Mouse (Mus musculus) forebrain, embryonic 11.5 days (tissue): ENCODE data around the gene Chchd6. TPM values are rescaled to one million over a fixed set of nuclear protein-coding genes. Genes with fewer than 3 reads are reported as not detected.

Source experiments
- ATAC-seq: fragments of 200-750 bp; cut with Nextera tagmentation; replicated peaks from 2 replicates; pipeline ENCODE4 v1.8.0; 2017; ENCODE audit warnings: moderate TSS enrichment; ENCODE audit not compliant: low FRiP score
- DNase-seq: peaks from one replicate; pipeline ENCODE4 v3.0.0-alpha.2; 2017; ENCODE audit warnings: low spot score
- H3K27ac ChIP-seq: fragments of 300-500 bp; sonication (generic); 2 replicates; pipeline ENCODE4 v1.5.1; 2014; ENCODE audit warnings: low read depth, low read length
- H3K27me3 ChIP-seq: fragments of 300-500 bp; sonication (generic); 2 replicates; pipeline ENCODE4 v1.6.1; 2014; ENCODE audit warnings: mild to moderate bottlenecking, low read length, mixed read lengths; ENCODE audit not compliant: control insufficient read depth, insufficient read depth
- H3K36me3 ChIP-seq: fragments of 300-500 bp; sonication (generic); 2 replicates; pipeline ENCODE4 v1.6.1; 2014; ENCODE audit warnings: mild to moderate bottlenecking, low read length, moderate library complexity, mixed read lengths; ENCODE audit not compliant: control insufficient read depth, insufficient read depth
- H3K4me1 ChIP-seq: fragments of 300-500 bp; sonication (generic); replicated peaks from 2 replicates; pipeline ENCODE4 v1.6.1; 2014; ENCODE audit warnings: low read length, mixed read lengths; ENCODE audit not compliant: control insufficient read depth, insufficient read depth
- H3K4me2 ChIP-seq: fragments of 300-500 bp; sonication (generic); 2 replicates; pipeline ENCODE4 v1.6.1; 2014; ENCODE audit warnings: low read depth, mild to moderate bottlenecking, low read length, moderate library complexity, mixed read lengths; ENCODE audit not compliant: severe bottlenecking
- H3K4me3 ChIP-seq: fragments of 300-500 bp; sonication (generic); 2 replicates; pipeline ENCODE4 v1.5.1; 2014; ENCODE audit warnings: low read depth, low read length
- H3K9ac ChIP-seq: fragments of 300-500 bp; sonication (generic); 2 replicates; pipeline ENCODE4 v1.6.1; 2014; ENCODE audit warnings: low read length
- H3K9me3 ChIP-seq: fragments of 300-500 bp; sonication (generic); 2 replicates; pipeline ENCODE4 v1.6.1; 2016; ENCODE audit warnings: low read length, mixed read lengths; ENCODE audit not compliant: control insufficient read depth
- whole genome bisulfite sequencing: fragments of 180-500 bp; shearing (Covaris S2); extraction: QIAGEN DNeasy Blood & Tissue Kit; methylation state at CpG from one replicate; pipeline ENCODE4 v1.1.7; 2014; 5-methylcytosine and 5-hydroxymethylcytosine counted together
- polyA plus RNA-seq: library from polyadenylated mRNA; unstranded; fragments of >200 nt; fragmentation: Nextera tagmentation; extraction: Ambion mirVana; gene quantifications from 2 replicates; pipeline ENCODE4 v1.2.1, GENCODE M21; 2014

The Chchd6 gene
- polyA plus RNA-seq, 1 experiment from 2014 or later: 93.7 TPM

DNA sequence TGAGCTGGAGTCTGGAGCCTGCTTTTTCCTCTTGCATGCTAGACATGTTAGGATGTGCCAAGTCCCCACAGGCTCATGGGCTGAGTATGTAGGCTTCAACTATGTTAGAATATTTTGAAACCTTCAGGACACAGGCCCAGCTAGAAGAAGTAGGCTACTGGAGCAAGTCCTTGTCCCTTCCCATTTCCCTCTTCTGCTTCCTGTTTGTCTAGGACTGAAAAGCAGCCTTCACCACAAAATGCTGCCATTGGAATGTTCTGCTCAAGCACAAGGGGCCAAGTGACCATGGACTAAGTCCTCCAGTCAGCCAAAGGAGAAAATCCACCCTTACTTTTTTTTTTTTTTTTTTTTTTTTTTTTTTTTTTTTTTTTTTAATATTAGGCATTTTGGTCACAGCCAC, 164.7 kb downstream of the Chchd6 start:
- Histone ChIP-seq H3K4me1 (no peaks in the 10 kb centered on the region), H3K4me2 (no peak overlapping the region), H3K4me3 (no peak overlapping the region), H3K36me3 (no peaks in the 10 kb centered on the region), H3K27me3 (no peaks in the 10 kb centered on the region), H3K9ac (no peak overlapping the region), H3K9me3 (no peaks in the 10 kb centered on the region), H3K27ac (no peak overlapping the region)
- DNase-seq: no peak
- ATAC-seq: no peak

DNA sequence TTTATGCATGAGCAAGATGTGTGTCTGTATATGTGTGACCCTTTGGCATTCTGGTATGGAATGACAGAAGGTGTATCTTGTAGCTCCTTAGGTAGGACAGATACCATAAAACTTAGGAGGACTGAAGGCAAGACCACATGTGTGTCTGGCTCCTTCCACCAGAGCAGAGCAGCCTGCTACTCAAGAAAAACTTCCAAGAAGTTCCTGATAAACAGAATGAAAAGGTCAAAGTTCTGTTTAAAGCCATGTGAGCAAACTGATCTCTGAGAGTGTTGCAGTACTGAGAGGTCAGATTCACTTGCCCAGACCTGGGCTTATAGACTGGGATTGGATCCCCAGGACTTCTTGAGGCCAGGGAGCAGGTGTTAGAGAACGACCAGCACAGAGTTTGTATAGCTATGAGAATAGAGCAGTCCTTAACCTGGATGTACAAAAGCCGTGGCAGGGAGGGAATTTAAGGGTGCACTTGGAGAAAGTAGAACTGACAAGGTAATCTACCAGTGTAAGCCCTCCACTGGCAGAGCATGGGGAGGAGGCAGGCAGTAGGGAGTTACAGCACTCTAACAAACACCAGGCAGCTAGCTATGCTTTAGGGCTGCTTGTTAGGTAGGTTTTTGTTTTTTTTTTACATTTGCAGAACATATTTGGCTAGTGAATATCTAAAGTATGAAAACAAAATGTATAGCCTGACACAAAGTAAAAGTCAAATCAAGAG, 166.6 kb downstream of the Chchd6 start:
- Histone ChIP-seq H3K9ac (no peak overlapping the region), H3K27me3 (no peaks in the 10 kb centered on the region), H3K4me1 (no peaks in the 10 kb centered on the region), H3K4me3 (no peak overlapping the region), H3K36me3 (no peaks in the 10 kb centered on the region), H3K4me2 (no peak overlapping the region), H3K27ac (no peak overlapping the region), H3K9me3 (no peaks in the 10 kb centered on the region)
- 79% methylated on average over 2 of the region's 2 CpGs for WGBS
- no peak for DNase-seq
- ATAC-seq: no peak

DNA sequence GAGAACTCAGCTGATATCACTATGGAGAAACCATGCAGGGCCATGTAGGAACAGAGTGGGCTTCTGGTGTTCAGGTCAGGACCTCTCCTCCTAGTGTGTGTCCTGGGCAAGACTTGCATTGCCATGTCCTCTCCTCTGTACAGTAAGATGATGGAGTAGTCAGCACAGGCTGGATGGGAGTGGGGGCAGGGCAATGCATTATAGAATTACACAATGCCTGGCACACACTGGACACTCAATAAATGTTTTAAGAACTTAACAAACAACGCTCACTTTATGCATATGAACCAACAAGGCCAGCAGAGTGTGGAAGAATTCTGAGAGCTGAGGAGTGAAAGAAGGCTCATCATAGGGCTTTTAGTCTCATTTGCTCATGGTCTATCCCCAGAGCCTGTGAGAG, 171.0 kb downstream of the Chchd6 start:
- H3K9me3 ChIP-seq: no peaks in the 10 kb centered on the region
- no peak for DNase-seq
- H3K4me3 ChIP-seq: no peak overlapping the region
- 94% methylated on average over 1 of the region's 1 CpGs for whole genome bisulfite sequencing
- H3K9ac ChIP-seq: no peak overlapping the region
- no peaks in the 10 kb centered on the region for H3K27me3 ChIP-seq
- ATAC-seq: no peak
- no peaks in the 10 kb centered on the region for H3K4me1 ChIP-seq
- no peak overlapping the region for H3K27ac ChIP-seq
- no peaks in the 10 kb centered on the region for H3K36me3 ChIP-seq
- no peak overlapping the region for H3K4me2 ChIP-seq

DNA sequence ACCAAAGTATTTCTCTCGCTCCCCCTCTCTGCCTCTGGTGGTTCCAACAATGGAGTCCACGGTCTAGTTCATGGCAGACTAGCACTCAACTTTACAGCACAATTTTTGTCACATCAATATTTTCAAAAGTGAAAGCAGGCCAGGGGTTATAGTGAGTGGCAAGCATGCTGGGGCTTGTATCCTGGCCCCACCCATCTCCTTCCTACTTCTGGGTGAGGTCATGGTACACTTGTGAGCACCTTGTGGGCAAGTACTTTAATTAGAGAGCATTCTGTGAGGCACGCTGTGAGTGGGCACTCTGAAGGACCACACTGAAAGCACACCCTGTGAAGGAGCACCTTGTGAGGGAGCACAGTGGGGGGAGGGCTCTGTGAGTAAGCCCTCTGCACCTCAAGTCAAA, 172.8 kb downstream of the Chchd6 start:
- no peak overlapping the region for H3K4me3 ChIP-seq
- H3K27me3 ChIP-seq: no peaks in the 10 kb centered on the region
- H3K9me3 ChIP-seq: no peaks in the 10 kb centered on the region
- H3K36me3 ChIP-seq: no peaks in the 10 kb centered on the region; the same call in 1 of the 2 replicates
- H3K4me1 ChIP-seq: no peaks in the 10 kb centered on the region
- ATAC-seq (no peak), DNase-seq (no peak)
- no peak overlapping the region for H3K9ac ChIP-seq
- WGBS: 95% methylated on average over 3 of the region's 3 CpGs
- H3K4me2 ChIP-seq: no peak overlapping the region
- H3K27ac ChIP-seq: no peak overlapping the region

- Histone ChIP-seq H3K4me1 (no peaks in the 10 kb centered on the region), H3K27me3 (no peaks in the 10 kb centered on the region), H3K4me3 (no peak overlapping the region), H3K27ac (no peak overlapping the region), H3K9me3 (no peaks in the 10 kb centered on the region), H3K4me2 (no peak overlapping the region), H3K36me3 (no peaks in the 10 kb centered on the region; the same call in 1 of the 2 replicates), H3K9ac (no peak overlapping the region)
- 90% methylated on average over 3 of the region's 3 CpGs for WGBS
- DNase-seq: no peak
- no peak for ATAC-seq
These were observed 173.5 kb downstream of the Chchd6 start for GRCm38 (mm10) chr6:89421922-89422321.

- H3K9ac ChIP-seq: no peak overlapping the region
- WGBS: 84% methylated on average over 6 of the region's 6 CpGs
These were observed 173.9 kb downstream of the Chchd6 start for GRCm38 (mm10) chr6:89421503-89421902.

GRCm38 (mm10) chr6:89420756-89421155, 174.7 kb downstream of the Chchd6 start:
- no peak overlapping the region for H3K4me2 ChIP-seq
- ATAC-seq (no peak), DNase-seq (no peak)
- no peaks in the 10 kb centered on the region; the same call in 1 of the 2 replicates for H3K36me3 ChIP-seq
- H3K9ac ChIP-seq: no peak overlapping the region
- H3K27me3 ChIP-seq: no peaks in the 10 kb centered on the region
- H3K27ac ChIP-seq: no peak overlapping the region
- WGBS: 78% methylated on average over 2 of the region's 2 CpGs
- H3K4me3 ChIP-seq: no peak overlapping the region
- H3K9me3 ChIP-seq: no peaks in the 10 kb centered on the region
- H3K4me1 ChIP-seq: no peaks in the 10 kb centered on the region

More at GRCm38 (mm10) chr6:89421503-89421902, 173.9 kb downstream of the Chchd6 start:
- Histone ChIP-seq H3K36me3 (no peaks in the 10 kb centered on the region; the same call in 1 of the 2 replicates), H3K9me3 (no peaks in the 10 kb centered on the region), H3K27ac (no peak overlapping the region), H3K4me3 (no peak overlapping the region), H3K4me1 (no peaks in the 10 kb centered on the region), H3K27me3 (no peaks in the 10 kb centered on the region), H3K4me2 (no peak overlapping the region)
- ATAC-seq: no peak
- DNase-seq: no peak

- H3K27me3 ChIP-seq: no peaks in the 10 kb centered on the region
- no peak overlapping the region for H3K4me2 ChIP-seq
- DNase-seq: no peak
- no peaks in the 10 kb centered on the region for H3K9me3 ChIP-seq
- H3K4me1 ChIP-seq: no peaks in the 10 kb centered on the region
- no peak overlapping the region for H3K9ac ChIP-seq
- no peaks in the 10 kb centered on the region; the same call in 1 of the 2 replicates for H3K36me3 ChIP-seq
- H3K27ac ChIP-seq: no peak overlapping the region
- H3K4me3 ChIP-seq: no peak overlapping the region
- ATAC-seq: no peak
These were observed 175.3 kb downstream of the Chchd6 start for GRCm38 (mm10) chr6:89420110-89420509.
